Mouse (Mus musculus): ENCODE measurements around the gene St3gal5. TPM values are rescaled to one million over a fixed set of nuclear protein-coding genes. Genes with fewer than 3 reads are reported as not detected.

The St3gal5 gene
- polyA plus RNA-seq, 2 experiments from 2014 or later, result 0.66 to 1.1 TPM

GRCm38 (mm10) chr6:72098021-72098655 lies 746 bp downstream of the St3gal5 start:
- peak; percentile 11 for ATAC-seq

GRCm38 (mm10) chr6:72098691-72099090 lies 1.3 kb downstream of the St3gal5 start:
- no peak for ATAC-seq

GRCm38 (mm10) chr6:72099281-72099680 lies 1.9 kb downstream of the St3gal5 start:
- no peak for ATAC-seq

GRCm38 (mm10) chr6:72100171-72100570 lies 2.8 kb downstream of the St3gal5 start:
- no peak for ATAC-seq

GRCm38 (mm10) chr6:72100939-72101338 lies 3.5 kb downstream of the St3gal5 start:
- no peak for ATAC-seq

GRCm38 (mm10) chr6:72101386-72101785 lies 4.0 kb downstream of the St3gal5 start:
- ATAC-seq, result no peak

- no peak for ATAC-seq
Observed at GRCm38 (mm10) chr6:72102066-72102465, 4.7 kb downstream of the St3gal5 start.

- ATAC-seq, result no peak
Observed at GRCm38 (mm10) chr6:72104534-72104933, 7.1 kb downstream of the St3gal5 start.

GRCm38 (mm10) chr6:72108941-72109892 lies 11.8 kb downstream of the St3gal5 start:
- no peak for ATAC-seq

- no peak for ATAC-seq
Observed at GRCm38 (mm10) chr6:72110577-72110976, 13.2 kb downstream of the St3gal5 start.

- ATAC-seq, result no peak
Observed at GRCm38 (mm10) chr6:72112575-72112974, 15.2 kb downstream of the St3gal5 start.

GRCm38 (mm10) chr6:72113093-72113702 lies 15.8 kb downstream of the St3gal5 start:
- peak; percentile 32 for ATAC-seq

GRCm38 (mm10) chr6:72114902-72115301 lies 17.5 kb downstream of the St3gal5 start:
- no peak for ATAC-seq

GRCm38 (mm10) chr6:72117322-72117968 lies 20.1 kb downstream of the St3gal5 start:
- no peak for ATAC-seq

- no peak for ATAC-seq
Observed at GRCm38 (mm10) chr6:72119870-72120269, 22.5 kb downstream of the St3gal5 start.

- ATAC-seq, result no peak
Observed at GRCm38 (mm10) chr6:72121301-72121700, 23.9 kb downstream of the St3gal5 start.

- ATAC-seq, result no peak
Observed at GRCm38 (mm10) chr6:72122515-72122914, 25.1 kb downstream of the St3gal5 start.

GRCm38 (mm10) chr6:72124315-72125103 lies 27.1 kb downstream of the St3gal5 start:
- ATAC-seq, result no peak

- ATAC-seq, result no peak
Observed at GRCm38 (mm10) chr6:72126128-72126917, 28.9 kb downstream of the St3gal5 start.

GRCm38 (mm10) chr6:72130056-72130455 lies 32.7 kb downstream of the St3gal5 start:
- ATAC-seq, result no peak

- ATAC-seq, result no peak
Observed at GRCm38 (mm10) chr6:72132671-72133214, 35.4 kb downstream of the St3gal5 start.

Data from CD4-positive, CD25-positive, alpha-beta regulatory T cell, adult 4 months (primary cell).